Mouse (Mus musculus) urinary bladder, postnatal 25 days (tissue): Measurements from ENCODE around the gene Iqschfp.

ENCODE experiments used
- DNase-seq: peaks from one replicate; pipeline ENCODE4 v3.0.0; 2022; ENCODE audit warnings: low spot score

Iqschfp gene

DNA sequence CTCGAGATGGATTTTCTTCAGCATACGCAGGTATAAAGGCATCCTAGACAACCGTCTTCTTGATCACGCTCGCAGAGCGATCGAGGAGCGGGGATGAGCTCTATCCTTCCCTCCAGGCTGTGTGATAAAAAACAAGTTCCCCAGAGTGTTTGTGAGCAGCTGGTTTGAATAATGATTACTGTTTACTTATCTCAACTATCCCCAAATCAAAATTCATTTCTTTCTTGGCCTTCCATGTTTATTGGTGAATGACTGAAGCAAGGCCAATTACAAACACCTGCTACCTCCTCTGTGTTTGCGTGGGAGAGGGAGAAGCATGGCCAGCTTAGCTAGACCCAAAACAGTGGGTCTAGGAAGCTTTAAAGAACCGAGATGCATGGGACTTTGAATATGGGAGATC, 712.9 kb downstream of the Iqschfp start:
- DNase-seq = no peak

DNA sequence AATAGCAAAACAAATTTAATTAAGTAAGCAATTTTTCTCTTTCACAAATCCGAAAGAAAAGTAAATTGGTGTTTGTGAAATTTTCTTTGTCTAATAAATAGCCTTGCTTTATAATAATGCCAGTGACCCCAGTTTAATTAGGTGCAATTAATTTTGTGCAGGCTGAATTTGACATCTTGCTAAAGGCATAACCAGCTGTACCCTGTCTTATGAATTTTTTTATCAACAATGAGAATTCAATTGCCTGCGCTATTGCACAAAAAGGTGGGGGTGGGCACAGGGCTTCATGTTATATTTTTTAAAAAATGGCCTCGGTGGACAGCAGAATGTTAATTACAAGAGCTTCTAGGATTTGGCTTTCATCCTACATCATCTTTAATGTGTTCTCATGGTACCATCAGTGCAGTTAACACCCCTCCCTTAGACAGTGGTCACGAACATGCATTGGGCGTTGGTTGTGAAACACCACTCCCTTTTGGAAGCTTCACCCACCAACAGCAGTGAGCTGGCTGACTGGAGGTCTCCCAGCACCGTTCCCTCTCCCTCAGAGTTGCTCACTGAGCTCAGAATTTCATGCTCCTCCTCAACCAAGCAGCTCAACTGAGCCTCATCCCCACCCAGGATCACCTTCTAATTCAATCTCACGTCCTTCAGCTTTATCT, 714.0 kb downstream of the Iqschfp start:
- no peak for DNase-seq

DNA sequence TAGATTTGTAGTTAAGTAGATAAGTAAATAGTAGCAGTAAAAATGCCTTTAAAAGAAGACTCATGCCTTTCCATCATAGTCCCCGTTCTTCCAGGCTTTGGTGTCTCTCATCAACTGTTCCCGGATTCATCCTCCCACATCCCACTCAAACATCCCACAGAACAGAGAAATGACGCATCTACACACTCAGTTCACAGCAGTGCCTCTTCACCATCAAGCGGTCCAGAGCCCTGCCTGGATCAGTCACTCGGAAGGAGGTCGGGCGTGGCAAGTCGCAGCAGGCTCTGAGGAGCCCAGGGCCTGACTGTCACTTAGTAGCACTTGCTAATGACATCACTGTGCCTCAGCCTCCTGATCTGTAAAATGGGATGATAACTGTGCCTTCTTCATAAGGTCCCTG, 714.7 kb downstream of the Iqschfp start:
- no peak for DNase-seq

DNA sequence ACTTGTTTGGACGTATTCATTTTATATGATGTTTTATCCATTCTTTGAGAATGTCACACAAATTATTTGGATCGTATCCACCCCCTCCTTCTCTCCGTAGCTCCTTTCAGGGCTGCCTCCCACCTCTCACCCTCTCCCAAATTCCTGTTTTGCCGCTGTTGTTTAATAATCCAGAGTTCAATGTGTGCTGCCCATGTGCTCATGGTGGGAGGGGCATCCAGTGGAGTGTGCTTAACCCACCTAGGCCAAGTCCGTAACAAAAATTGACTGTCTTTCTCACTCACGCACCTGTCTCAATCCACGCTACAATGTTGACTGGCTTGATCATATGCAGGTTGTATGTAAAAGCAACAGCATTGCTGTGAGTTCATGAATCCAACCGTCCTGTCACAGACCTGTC, 715.3 kb downstream of the Iqschfp start:
- no peak for DNase-seq

DNA sequence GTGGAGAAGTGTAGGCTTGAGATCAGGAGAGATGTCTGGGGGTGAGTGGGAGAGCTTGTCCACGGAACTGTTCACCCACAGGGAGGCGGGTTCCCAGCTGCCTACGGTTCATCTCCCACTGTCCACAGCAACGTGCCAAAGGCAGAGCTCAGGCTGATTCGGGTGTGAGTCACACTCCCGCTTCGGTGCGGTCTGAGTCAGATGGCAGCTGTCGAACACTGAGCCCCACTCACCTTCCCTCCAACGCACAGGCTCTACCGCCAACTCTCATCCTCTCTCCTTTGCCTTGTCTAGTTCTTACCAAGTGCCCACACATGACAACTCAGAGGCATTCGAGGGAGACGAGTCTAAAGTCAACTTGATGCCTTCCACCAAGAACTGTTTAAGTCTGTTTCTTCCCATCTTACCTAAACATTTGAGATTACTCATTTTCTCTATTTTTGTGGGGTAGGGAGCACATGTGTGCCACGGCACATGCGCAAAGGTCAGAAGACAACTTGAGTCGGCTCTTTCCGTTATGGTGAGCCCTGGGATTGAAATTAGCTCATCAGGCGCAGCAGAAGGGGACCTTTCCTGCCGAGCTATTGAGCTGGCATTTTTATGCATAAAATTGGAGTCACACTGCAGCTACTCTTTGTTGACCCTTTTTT, 716.9 kb downstream of the Iqschfp start:
- no peak for DNase-seq

DNA sequence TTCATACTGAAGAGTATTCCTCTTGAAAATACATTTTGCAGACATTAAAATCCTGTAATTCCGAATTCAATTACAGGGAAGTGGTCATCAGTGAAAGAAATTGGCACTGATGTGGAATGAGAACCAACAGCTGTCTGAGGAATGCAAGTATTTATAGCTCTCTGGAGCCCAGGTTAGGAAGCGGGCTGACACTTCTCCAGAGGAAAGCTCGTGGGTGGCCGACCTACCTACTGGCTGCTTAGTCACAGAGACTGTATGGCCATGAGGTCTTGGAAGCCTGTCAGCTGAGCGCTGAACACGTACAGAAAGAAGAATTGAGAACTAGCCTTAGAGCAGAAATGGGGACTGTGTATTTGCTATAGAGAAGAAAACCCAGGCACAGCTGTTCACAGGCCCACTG, 718.0 kb downstream of the Iqschfp start:
- no peak for DNase-seq

DNA sequence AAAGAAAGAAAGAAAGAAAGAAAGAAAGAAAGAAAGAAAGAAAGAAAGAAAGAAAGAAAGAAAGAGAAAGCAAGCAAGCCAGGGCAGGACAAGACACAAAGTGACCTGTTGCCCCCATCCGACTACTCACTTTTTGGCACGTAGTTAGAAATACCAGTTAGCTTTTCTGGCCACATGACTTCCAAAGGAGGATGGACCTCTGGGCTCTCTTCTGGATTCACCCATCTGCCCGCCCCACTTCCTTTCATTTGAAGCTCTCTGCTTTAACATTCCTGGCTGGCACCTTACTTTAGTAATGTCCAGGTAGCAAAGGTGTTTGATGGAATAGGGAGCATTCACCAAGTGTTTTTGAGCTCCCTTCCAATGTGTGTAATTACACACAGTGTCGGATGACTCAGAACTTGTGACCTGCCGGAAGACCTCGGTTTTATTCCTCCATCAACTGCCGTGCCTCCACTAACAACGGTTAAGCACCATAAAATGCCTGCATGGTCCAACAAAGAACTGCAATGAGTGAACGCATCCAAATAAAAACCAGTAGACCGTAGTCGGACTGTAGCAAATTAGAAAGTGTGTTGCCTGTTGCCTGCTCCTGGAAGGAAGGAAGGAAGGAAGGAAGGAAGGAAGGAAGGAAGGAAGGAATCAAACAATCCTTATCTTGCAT, 718.7 kb downstream of the Iqschfp start:
- DNase-seq = no peak

DNA sequence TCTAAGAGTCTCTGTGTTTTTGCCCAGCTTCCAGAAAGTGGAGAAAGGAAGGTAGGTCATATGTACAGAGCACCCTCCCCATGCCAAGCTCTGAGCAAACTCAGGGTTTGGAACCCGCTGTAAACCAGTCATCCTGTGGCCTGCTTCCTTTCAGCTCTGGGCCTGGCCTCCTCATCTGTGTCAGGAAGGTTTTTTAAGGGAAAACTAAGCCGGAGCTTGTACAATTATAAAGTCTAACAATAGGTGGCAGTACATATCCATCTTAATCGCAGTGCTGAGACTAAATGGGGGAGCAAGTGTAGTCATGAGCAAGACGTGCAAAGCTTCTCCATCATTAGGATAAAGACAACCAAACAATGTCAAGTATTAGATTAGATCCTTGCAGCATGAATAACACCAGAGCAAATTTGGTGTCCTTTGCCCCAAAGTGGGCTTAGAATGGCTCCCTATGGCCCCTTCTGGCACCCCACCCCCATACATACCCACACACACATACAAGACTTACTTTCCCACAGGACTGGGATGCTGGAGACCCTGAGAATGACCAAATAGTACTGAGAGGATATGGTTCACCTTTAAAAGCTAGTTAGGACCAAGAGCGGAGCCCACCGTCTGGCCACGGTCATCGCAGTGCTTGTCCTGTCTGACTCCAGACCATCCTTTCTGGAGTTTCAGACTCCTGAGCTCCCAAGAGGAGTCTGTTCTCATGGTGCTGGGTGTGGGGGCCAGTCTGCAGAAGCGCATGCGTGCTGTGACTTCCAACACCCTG, 723.2 kb downstream of the Iqschfp start:
- no peak for DNase-seq

DNA sequence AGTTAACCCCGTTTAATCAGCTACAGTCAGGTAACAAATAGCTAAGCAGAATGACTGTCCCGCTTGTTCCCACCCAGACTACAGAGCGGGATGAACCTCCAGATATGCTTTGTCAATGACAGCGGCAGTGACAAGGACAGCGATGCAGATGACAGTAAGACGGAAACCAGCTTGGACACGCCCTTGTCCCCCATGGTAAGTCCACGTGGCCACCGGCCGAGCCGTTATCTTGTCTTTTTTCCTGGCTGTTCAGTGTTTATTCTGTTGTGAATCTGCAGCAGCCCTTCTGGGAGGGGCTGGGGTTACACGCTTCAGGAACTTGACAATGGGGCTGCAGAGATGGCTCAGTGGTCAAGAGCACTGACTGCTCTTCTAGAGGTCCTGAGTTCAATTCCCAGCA, 724.3 kb downstream of the Iqschfp start:
- DNase-seq = no peak

DNA sequence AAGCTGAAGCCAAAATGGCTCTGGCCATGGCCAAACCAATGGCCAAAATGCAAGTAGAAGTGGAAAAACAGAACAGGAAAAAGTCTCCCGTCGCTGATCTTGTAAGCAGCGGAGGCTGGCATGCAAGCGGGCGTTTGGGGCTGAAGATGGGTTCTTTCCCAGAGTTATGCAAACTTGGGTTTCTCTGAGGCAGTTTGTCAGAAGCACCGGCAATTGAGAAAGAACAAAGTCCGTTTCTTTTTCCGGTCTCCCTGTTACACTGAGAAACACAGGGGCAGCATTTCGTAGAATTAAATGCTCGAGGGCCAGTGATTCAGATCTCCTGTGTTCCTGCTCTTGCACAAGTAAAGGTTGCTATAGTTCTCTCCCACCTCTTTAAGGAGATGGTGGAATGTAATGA, 725.7 kb downstream of the Iqschfp start:
- no peak for DNase-seq

DNA sequence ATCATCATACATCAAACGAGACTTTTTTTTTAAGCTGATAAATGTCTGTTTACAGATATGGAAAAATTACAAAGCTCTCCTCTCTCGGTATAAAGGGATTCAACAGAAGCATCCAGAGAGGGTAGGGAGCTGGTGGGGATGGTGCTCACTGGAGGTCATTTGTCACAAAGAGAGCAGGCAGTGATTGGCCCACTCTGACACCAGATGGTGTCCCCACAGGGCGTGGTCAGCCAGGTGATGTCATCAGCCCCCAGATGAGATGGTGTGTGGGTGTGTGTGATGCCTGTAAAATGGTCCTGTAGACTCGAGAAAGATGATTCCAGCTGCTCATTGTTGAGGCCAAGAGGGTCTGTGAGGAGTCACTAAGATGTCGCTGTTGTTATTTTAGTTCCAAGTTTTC, 727.1 kb downstream of the Iqschfp start:
- no peak for DNase-seq

DNA sequence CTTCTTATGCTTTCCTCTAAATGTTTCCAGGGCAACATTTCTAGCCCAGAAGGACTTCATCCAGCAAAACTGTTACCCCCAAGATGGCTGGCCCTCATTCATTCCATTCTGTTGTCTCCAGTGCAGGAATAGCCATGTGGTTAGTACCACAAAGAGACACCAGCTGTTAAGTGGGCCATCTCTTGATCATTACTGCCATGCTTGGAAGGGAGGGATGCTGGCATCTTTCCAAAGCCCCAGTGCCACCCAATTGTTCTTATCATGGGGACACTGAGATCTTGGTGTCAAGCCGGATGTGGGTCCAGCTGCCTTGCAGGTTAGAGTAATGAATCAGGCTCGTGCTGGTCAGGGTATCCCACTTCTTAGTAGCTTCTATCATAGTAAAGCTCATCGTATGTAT, 729.9 kb downstream of the Iqschfp start:
- no peak for DNase-seq

DNA sequence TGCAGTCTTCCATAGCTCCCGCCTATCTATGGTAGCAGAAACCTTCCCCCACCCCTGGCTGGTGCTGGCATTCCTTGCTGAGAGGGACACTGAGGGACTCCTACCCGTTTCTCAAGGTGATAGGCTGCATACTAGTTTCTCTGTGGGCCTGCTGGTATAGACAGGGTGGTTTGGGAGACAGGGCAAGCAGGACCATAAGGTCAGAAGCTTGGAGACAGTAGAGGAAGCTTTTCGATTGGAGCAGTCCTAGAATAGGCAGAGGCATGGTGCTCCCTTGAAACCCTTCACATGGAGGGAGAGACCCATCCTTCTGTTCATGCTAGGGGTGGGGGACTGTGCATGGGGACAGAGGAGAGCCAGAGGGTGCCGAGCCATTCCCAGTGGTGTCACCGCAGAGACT, 731.0 kb downstream of the Iqschfp start:
- DNase-seq = no peak

DNA sequence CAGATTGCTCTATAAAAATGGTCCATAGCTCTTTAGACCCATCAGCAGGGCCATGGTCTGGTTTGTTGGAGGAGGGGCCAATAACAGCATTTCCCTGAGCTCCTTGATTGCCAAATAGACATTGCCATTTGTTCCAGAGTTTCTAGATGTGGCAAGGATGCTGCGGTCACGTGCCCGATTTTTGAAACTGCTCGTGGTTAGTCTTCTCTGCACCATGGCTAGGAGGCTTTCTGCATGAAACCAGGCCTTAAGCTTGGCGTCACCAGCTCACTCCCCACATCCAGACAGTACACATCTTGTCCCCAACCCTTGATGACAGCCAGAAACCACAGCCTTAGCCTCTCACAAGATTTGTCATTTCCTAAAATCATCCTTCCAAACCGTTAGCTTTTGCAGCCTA, 732.4 kb downstream of the Iqschfp start:
- no peak for DNase-seq

DNA sequence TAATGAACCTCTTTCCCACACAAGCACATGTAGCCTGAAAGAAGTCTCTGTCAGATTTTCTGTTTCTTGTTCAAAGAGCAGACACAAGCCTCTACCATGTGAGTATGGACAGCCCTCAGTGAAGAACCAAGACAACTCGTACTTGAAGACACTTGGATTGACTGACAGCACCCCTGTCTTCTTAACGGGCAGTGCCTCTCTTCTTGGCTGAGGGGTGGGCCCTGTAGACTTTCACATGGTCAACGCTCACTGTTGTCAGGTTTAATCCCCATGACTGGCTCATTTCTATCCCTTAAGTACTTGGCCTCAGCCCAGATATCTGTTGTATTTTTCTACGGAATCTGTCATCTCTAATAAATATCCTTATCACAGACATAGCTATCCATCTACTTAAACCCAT, 738.2 kb downstream of the Iqschfp start:
- no peak for DNase-seq

DNA sequence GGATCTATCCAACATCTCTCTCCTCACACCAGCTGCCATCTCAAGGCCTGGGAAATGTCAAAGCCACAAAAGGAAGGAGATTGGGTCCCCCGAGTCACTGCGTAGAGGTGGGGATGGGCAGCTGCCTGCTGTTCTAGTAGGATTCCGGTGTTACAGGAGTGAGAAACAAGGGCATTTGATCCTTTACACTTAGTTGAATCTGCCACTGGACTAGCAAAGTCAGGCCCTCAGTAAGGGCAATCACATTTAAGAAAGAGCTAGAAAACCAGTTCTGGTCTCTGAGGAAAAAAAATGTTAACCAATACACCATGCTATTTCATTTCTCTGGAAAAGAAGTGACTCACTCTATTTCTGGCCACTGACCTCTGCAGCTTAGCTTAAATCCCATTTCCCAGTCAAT, 738.8 kb downstream of the Iqschfp start:
- no peak for DNase-seq

DNA sequence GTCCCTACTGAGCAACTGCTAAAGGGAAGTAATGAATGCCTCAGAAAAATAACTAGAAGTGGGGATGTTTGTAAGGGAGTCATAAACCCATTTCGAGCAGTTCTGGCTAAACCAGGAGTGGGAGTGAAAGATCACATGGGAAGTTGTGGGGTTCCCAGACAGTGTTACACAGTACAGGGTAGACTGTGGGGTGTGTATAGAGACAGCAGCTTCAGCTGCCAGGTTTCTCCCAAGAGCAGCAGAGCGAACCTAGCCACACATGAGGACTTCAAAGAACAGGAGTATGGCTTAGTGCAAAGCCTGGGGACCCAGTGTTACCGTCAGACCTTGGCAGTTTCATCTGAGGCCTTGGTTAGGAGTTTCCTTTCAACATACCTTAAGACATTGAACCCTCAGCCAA, 740.7 kb downstream of the Iqschfp start:
- DNase-seq = no peak

DNA sequence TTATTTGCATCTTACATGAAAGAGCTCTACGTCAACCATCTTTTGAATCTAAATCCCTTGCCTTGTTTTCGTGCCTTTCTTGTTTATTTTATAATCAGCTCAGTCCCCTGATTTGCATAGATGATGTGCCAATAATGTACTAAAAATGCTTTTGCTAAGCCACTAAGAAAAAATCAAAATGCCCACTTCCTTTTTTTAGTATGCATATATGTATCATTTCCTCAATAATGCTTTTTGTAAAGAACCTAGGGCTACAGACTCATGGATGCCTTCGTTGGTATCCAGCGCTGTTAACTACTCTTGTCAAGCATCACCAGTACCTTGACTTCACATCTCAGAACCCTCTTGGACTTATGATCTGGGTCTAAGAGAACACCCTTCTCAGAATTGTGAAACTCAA, 741.5 kb downstream of the Iqschfp start:
- DNase-seq = no peak

DNA sequence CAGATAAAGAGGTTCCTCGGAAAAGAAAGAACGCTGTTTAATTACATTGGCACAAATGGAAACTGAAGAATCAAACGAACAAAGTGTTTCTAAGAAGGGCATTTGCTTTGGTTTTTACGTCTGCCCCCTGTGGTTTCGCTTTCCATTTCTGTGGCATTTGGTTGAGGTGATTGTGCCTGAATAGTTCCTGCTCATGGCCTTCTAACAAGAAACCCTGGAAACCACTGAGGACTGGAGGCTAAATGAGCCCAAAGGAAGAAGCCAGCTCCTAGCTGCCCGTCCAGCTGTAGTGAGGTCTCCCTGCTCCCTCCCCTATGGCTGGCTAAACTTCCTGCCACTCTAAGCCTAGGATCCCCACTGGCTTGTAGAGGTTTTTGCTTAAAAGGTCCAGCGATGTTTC, 745.9 kb downstream of the Iqschfp start:
- no peak for DNase-seq

DNA sequence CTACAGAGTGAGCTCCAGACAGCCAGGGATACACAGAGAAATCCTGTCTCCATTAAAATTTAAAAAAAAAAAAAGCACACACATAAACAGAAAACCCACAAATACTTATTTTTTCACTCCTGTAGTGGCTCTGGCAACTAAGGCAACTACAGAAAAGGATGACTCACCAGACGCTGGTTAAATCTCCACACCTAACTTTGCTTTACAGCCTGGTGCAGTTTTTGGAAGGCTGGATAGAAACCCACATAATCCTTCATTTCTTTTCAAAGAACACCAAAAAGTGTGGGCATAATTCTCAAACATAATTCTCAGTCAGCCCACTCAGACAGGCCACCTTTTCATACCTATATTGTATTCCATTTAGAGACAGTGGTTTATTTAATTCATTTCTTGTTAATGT, 746.7 kb downstream of the Iqschfp start:
- no peak for DNase-seq

DNA sequence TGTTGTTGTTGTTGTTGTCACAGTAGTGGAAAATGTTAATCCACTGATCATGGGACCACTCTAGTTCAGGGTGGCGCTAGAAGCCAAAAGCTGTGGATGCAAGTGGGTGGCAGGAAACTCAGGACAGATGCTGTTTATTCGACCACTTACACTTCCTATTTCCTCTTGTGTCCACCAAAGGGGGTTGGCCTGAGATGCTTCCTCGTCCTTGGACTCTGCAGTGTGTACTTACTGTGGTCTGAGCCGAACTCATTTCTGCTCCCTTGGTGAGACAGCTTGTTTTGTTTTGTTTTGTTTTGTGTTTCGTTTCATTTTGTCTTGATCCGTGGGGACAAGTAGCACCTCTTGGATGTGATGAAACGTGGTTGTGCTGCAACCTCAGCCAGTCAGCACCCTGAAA, 750.9 kb downstream of the Iqschfp start:
- DNase-seq = no peak

DNA sequence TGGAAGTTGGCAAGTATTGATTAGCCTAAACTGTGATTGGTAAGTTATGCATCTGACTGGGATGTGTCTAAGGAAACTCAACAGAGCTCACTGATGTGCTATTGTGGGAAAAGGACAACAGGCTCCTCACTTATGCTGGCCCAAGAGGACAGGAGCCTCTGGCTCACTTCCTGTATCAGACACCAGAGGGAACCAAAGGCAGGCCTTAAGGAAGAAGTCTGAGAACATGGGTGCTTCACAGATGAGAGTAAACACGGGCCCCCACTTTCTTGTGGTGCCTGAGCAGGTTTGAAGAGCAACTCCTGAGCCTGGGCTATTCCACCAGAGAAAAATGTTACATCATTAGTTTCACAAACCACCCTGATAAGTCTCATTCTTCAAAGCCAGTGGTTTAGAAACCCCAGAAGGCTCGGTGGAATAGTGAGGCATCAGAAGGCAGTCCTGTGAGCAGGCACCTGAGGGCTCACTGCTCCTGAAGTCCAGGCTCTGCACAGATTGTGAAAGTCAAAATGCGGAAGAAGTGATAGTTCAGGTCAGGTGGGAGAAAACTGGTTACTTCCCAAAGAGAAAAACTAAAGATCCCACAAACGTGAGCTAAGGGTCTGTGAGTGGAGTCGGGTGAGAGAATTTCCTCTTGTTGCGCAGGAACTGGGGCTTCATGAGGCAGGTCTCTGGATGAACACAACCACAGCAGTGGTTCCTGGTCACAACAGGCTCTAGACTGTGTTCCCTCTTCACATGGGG, 754.5 kb downstream of the Iqschfp start:
- no peak for DNase-seq
